Mouse (Mus musculus): ENCODE data around the gene Psmc1. TPM values are rescaled to one million over a fixed set of nuclear protein-coding genes. Genes with fewer than 3 reads are reported as not detected.

Gene Psmc1
- total RNA-seq (2021) = 100 to 1,000 TPM; 186 to 195 TPM
- long read RNA-seq, transcript Psmc1-201 (11 exons, 1,591 nt) = major isoform, 194 of 253 reads
- long read RNA-seq, partial matches to known transcripts = 48 of 253 reads
- long read RNA-seq, other reads (novel, unspliced or antisense) = 11 of 253 reads

- peak; percentile 61 to 86 for DNase-seq (ENCODE audit: low spot score in 2 of 2)
Measured at GRCm38 (mm10) chr12:100109986-100110696, at the start of gene Psmc1. TSS of gene Psmc1 (plus strand) at chr12:100110154.

- no peak for DNase-seq (ENCODE audit: low spot score in 2 of 2)
Measured at GRCm38 (mm10) chr12:100061071-100061470, 48.9 kb upstream of the Psmc1 start.

GRCm38 (mm10) chr12:100061826-100062225, 48.1 kb upstream of the Psmc1 start:
- DNase-seq (ENCODE audit: low spot score in 2 of 2) = no peak

- no peak for DNase-seq (ENCODE audit: low spot score in 2 of 2)
Measured at GRCm38 (mm10) chr12:100062584-100062983, 47.4 kb upstream of the Psmc1 start.

GRCm38 (mm10) chr12:100065109-100065508, 44.8 kb upstream of the Psmc1 start:
- DNase-seq (ENCODE audit: low spot score in 2 of 2) = peak in 1 of 2 experiments; percentile 48

GRCm38 (mm10) chr12:100067477-100067876, 42.5 kb upstream of the Psmc1 start:
- no peak for DNase-seq (ENCODE audit: low spot score in 2 of 2)

- DNase-seq (ENCODE audit: low spot score in 2 of 2) = peak in 1 of 2 experiments; percentile 64
Measured at GRCm38 (mm10) chr12:100073201-100073672, 36.7 kb upstream of the Psmc1 start.

GRCm38 (mm10) chr12:100075715-100076114, 34.2 kb upstream of the Psmc1 start:
- DNase-seq (ENCODE audit: low spot score in 2 of 2) = no peak

- DNase-seq (ENCODE audit: low spot score in 2 of 2) = no peak
Measured at GRCm38 (mm10) chr12:100079636-100080286, 30.2 kb upstream of the Psmc1 start.

GRCm38 (mm10) chr12:100088026-100088425, 21.9 kb upstream of the Psmc1 start:
- no peak for DNase-seq (ENCODE audit: low spot score in 2 of 2)

GRCm38 (mm10) chr12:100089265-100089664, 20.7 kb upstream of the Psmc1 start:
- DNase-seq (ENCODE audit: low spot score in 2 of 2) = no peak

- no peak for DNase-seq (ENCODE audit: low spot score in 2 of 2)
Measured at GRCm38 (mm10) chr12:100090750-100091149, 19.2 kb upstream of the Psmc1 start.

GRCm38 (mm10) chr12:100093046-100093445, 16.9 kb upstream of the Psmc1 start:
- DNase-seq (ENCODE audit: low spot score in 2 of 2) = no peak

- peak; percentile 60 to 72 for DNase-seq (ENCODE audit: low spot score in 2 of 2)
Measured at GRCm38 (mm10) chr12:100099971-100100706, 9.8 kb upstream of the Psmc1 start.

- DNase-seq (ENCODE audit: low spot score in 2 of 2) = no peak
Measured at GRCm38 (mm10) chr12:100100707-100101030, 9.3 kb upstream of the Psmc1 start.

- DNase-seq (ENCODE audit: low spot score in 2 of 2) = no peak
Measured at GRCm38 (mm10) chr12:100101651-100102050, 8.3 kb upstream of the Psmc1 start.

GRCm38 (mm10) chr12:100104530-100104929, 5.4 kb upstream of the Psmc1 start:
- no peak for DNase-seq (ENCODE audit: low spot score in 2 of 2)

GRCm38 (mm10) chr12:100106275-100106895, 3.6 kb upstream of the Psmc1 start:
- DNase-seq (ENCODE audit: low spot score in 2 of 2) = peak; percentile 59 to 87

- no peak for DNase-seq (ENCODE audit: low spot score in 2 of 2)
Measured at GRCm38 (mm10) chr12:100107436-100107835, 2.5 kb upstream of the Psmc1 start.

- no peak for DNase-seq (ENCODE audit: low spot score in 2 of 2)
Measured at GRCm38 (mm10) chr12:100115982-100116381, 6.0 kb downstream of the Psmc1 start.

GRCm38 (mm10) chr12:100122921-100123381, 13.0 kb downstream of the Psmc1 start:
- peak in 1 of 2 experiments; percentile 54 for DNase-seq (ENCODE audit: low spot score in 2 of 2)

All from layer of hippocampus, adult 18-20 months (tissue).